Mouse (Mus musculus): ENCODE data around the gene Rpl39. TPM values are rescaled to one million over a fixed set of nuclear protein-coding genes. Genes with fewer than 3 reads are reported as not detected.

Rpl39 gene
- polyA plus RNA-seq (2016; fragmentation: Nextera tagmentation; extraction: Ambion mirVana), result 429 and 521 TPM in 2 replicates

DNA sequence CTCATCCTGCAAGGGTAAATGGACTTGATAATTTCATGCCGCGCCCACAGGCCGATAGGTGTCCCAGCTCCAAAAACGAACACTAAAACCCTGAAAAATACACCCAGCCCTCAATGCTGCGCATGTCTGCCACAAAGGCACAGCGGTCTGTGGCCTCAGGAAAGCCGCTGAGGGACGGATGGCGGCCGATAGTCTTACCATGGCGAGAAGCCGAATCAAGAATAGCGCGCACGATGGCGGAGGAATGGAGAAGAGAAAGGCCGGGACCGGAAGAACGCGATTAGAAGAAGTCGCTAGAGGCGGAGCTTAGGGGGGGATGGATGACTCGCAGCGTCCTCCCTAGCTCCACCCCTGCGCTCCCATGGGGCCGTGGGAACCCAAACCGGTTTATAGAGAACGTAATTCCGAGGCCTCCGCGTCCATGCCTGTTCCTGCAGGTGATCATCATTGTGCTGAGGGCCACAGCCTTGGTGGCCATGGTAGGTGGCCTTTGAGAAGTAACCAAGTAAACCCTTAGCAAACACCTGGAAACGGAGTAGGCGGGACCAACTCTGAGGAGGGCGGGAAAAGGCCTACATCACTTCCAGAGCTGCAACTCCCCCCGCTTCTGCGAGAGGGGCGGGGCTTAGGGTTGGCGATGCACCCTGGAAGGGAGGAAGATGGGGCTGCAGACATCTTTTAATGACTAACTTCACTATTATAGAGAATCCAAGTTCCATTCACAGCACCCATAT is at the start of gene Rpl39:
TSS of gene Rpl39 (minus strand) at position 476 of the 734 bp plus-strand sequence.
- H3K36me3 ChIP-seq, result peaks cover 23% of the 10 kb centered on the region
- 8% methylated on average over 38 of the region's 38 CpGs for WGBS
- peak within 1 kb of the TSS; percentile 91 for H3K27ac ChIP-seq
- no peaks in the 10 kb centered on the region for H3K27me3 ChIP-seq (ENCODE audit: low read depth, poor library complexity, severe bottlenecking)
- 0 out of 2 replicates have a peak, but pooled peaks cover 2% of the 10 kb centered on the region for H3K4me1 ChIP-seq
- peak within 1 kb of the TSS; percentile 62 for H3K4me3 ChIP-seq
- no peaks in the 10 kb centered on the region for H3K9me3 ChIP-seq (replicated peaks)
- DNase-seq (ENCODE audit: low spot score), result peak; percentile 74

DNA sequence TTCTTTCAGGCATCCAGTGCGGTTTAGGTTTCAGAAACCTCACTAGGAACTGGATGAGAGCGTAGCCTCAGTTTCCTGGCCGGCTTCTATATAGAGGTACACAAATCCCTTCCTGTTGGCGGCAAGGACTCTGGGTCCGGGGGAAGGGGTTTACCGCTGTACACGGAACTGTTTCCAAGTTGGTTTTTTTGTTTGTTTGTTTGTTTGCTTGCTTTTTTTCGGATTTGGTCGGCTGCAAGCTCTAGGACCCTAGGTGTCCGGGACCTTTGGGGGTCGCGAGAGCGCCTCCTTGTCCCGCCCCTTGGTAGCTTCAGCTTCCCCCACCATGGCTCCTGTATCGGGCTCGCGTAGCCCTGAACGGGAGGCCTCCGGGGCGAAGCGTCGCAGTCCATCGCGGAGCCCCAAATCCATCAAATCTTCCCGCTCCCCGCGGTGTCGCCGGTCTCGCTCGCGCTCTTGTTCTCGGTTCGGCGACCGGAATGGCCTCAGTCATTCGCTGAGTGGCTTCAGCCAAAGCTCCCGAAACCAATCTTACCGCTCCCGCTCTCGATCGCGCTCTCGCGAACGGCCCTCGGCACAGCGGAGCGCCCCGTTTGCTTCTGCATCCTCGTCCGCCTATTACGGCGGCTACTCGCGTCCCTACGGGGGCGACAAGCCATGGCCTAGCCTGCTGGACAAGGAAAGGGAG is 41.6 kb upstream of the Rpl39 start, which contains the start of gene Nkap:
TSS of gene Nkap (plus strand) at position 125 of the 688 bp plus-strand sequence.
- DNase-seq (ENCODE audit: low spot score), result peak; percentile 78
- Histone ChIP-seq H3K4me1 (0 out of 2 replicates have a peak, but pooled peaks cover 8% of the 10 kb centered on the region), H3K36me3 (peaks cover 5% of the 10 kb centered on the region; the same call in 1 of the 2 replicates), H3K4me3 (peak within 1 kb of the TSS; percentile 68), H3K27me3 (ENCODE audit: low read depth, poor library complexity, severe bottlenecking) (no peaks in the 10 kb centered on the region), H3K9me3 (replicated peaks) (no peaks in the 10 kb centered on the region), H3K27ac (peak within 1 kb of the TSS; percentile 91)
- WGBS, result 12% methylated on average over 58 of the region's 58 CpGs

GRCm38 (mm10) chrX:37125511-37125910 is 40.3 kb upstream of the Rpl39 start:
- H3K4me3 ChIP-seq, result no peak overlapping the region
- 0 out of 2 replicates have a peak, but pooled peaks cover 8% of the 10 kb centered on the region for H3K4me1 ChIP-seq
- H3K27ac ChIP-seq, result no peak overlapping the region
- H3K36me3 ChIP-seq, result 0 out of 2 replicates have a peak, but pooled peaks cover 1% of the 10 kb centered on the region
- DNase-seq (ENCODE audit: low spot score), result no peak
- no peaks in the 10 kb centered on the region for H3K27me3 ChIP-seq (ENCODE audit: low read depth, poor library complexity, severe bottlenecking)
- 88% methylated on average over 7 of the region's 7 CpGs for WGBS
- no peaks in the 10 kb centered on the region for H3K9me3 ChIP-seq (replicated peaks)

DNA sequence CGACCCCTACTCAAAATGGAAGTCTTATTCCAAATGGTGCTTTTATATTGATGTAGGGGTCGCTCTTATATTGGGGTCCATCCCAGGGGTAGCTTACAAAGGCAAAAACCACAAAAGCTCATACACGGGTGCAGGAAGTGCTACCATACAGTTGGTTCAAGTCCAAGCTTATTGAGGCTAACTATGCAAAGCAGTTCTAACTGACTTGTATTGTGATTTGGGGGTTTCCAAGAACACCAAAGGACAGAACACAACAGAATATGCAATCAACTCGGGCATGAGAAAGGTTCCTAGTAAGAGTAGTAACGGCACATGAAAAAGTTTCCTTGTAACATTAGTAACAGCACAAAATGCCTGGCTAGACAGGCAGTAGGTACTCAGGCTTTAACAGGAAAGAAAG is 35.0 kb upstream of the Rpl39 start:
- Histone ChIP-seq H3K4me3 (no peak overlapping the region), H3K27me3 (ENCODE audit: low read depth, poor library complexity, severe bottlenecking) (peaks cover 21% of the 10 kb centered on the region), H3K36me3 (no peaks in the 10 kb centered on the region), H3K9me3 (replicated peaks) (no peaks in the 10 kb centered on the region), H3K4me1 (no peaks in the 10 kb centered on the region), H3K27ac (no peak overlapping the region)
- no peak for DNase-seq (ENCODE audit: low spot score)
- WGBS, result 78% methylated on average over 5 of the region's 5 CpGs

GRCm38 (mm10) chrX:37119585-37119984 is 34.4 kb upstream of the Rpl39 start:
- 62% methylated on average over 3 of the region's 3 CpGs for WGBS
- no peak overlapping the region for H3K27ac ChIP-seq
- no peaks in the 10 kb centered on the region for H3K4me1 ChIP-seq
- H3K4me3 ChIP-seq, result no peak overlapping the region
- peaks cover 22% of the 10 kb centered on the region for H3K27me3 ChIP-seq (ENCODE audit: low read depth, poor library complexity, severe bottlenecking)
- DNase-seq (ENCODE audit: low spot score), result no peak
- no peaks in the 10 kb centered on the region for H3K36me3 ChIP-seq
- no peaks in the 10 kb centered on the region for H3K9me3 ChIP-seq (replicated peaks)

GRCm38 (mm10) chrX:37117085-37117484 is 31.9 kb upstream of the Rpl39 start:
- WGBS, result 13% methylated on average over 3 of the region's 5 CpGs

DNA sequence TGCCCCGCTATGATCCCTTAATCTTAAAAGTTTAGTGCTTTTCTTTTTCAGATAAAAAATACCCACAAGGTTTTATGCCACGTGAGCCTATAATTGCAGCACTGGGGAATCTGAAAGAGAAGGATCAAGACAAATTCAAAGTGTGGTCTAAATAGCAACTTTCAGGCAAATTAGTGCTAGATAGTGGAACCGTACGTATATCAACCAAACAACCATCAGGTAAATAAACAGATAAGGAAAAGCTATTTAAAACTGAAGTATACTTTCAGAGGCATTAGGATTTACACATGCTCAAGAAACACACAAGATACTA is 25.6 kb upstream of the Rpl39 start:
- Histone ChIP-seq H3K27me3 (ENCODE audit: low read depth, poor library complexity, severe bottlenecking) (peaks cover 8% of the 10 kb centered on the region), H3K4me3 (no peak overlapping the region), H3K27ac (no peak overlapping the region), H3K36me3 (0 out of 2 replicates have a peak, but pooled peaks cover 10% of the 10 kb centered on the region), H3K4me1 (no peaks in the 10 kb centered on the region), H3K9me3 (replicated peaks) (no peaks in the 10 kb centered on the region)
- DNase-seq (ENCODE audit: low spot score), result no peak
- WGBS, result 77% methylated on average over 4 of the region's 4 CpGs

More at GRCm38 (mm10) chrX:37117085-37117484, 31.9 kb upstream of the Rpl39 start:
- H3K4me3 ChIP-seq, result no peak overlapping the region
- DNase-seq (ENCODE audit: low spot score), result no peak
- H3K27me3 ChIP-seq (ENCODE audit: low read depth, poor library complexity, severe bottlenecking), result peaks cover 22% of the 10 kb centered on the region
- no peaks in the 10 kb centered on the region for H3K4me1 ChIP-seq
- H3K27ac ChIP-seq, result no peak overlapping the region
- H3K36me3 ChIP-seq, result no peaks in the 10 kb centered on the region
- no peaks in the 10 kb centered on the region for H3K9me3 ChIP-seq (replicated peaks)

GRCm38 (mm10) chrX:37110193-37110880 is 25.1 kb upstream of the Rpl39 start, which contains the start of gene Upf3b:
TSS of gene Upf3b (minus strand) at chrX:37110322.
- DNase-seq (ENCODE audit: low spot score), result peak; percentile 88

DNA sequence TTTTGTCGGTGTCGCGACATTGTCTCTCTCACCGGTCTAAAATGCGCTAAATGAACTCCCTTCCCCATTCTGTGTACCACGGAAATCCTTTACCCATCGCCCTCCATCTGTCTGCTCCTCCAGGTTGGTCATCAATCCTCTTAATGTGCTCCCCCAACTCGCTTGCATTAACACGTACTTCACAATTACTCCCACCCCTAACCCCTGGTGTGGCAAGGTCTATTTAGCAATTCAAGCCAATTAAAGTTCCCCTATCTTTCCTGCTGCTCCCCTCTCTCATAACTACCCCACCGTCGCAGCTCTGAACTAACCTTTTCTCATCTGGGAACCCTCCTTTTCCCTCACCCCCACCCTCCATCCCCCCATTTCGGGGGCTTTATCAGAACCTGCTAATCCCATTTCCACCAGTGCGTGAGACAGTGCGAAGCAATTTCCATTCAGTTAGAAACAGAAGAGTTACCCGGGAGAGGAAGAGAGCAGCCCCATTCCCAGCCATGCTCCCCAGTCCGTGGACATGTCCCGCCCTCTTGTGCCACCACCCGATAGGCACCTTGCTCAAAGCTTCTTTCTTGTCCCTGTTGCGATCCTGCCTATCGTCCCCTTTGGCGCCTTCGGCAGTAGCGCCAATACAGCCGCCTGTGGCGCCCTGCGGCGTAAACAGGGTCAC is 24.5 kb upstream of the Rpl39 start:
- DNase-seq (ENCODE audit: low spot score), result no peak
- H3K4me3 ChIP-seq, result peak overlapping the region; percentile 59
- H3K27ac ChIP-seq, result peak overlapping the region; percentile 83
- H3K27me3 ChIP-seq (ENCODE audit: low read depth, poor library complexity, severe bottlenecking), result no peaks in the 10 kb centered on the region
- H3K4me1 ChIP-seq, result no peaks in the 10 kb centered on the region
- peaks cover 16% of the 10 kb centered on the region; the same call in 1 of the 2 replicates for H3K36me3 ChIP-seq
- no peaks in the 10 kb centered on the region for H3K9me3 ChIP-seq (replicated peaks)
- 6% methylated on average over 27 of the region's 27 CpGs for WGBS

More at GRCm38 (mm10) chrX:37110193-37110880, 25.1 kb upstream of the Rpl39 start, which contains the start of gene Upf3b:
- peaks cover 3% of the 10 kb centered on the region for H3K27me3 ChIP-seq (ENCODE audit: low read depth, poor library complexity, severe bottlenecking)
- H3K36me3 ChIP-seq, result peaks cover 14% of the 10 kb centered on the region; the same call in 1 of the 2 replicates
- H3K27ac ChIP-seq, result peak within 1 kb of the TSS; percentile 83
- WGBS, result 10% methylated on average over 30 of the region's 30 CpGs
- peak within 1 kb of the TSS; percentile 59 for H3K4me3 ChIP-seq
- H3K9me3 ChIP-seq (replicated peaks), result no peaks in the 10 kb centered on the region
- no peaks in the 10 kb centered on the region for H3K4me1 ChIP-seq

- H3K4me1 ChIP-seq, result no peaks in the 10 kb centered on the region
- no peak overlapping the region for H3K27ac ChIP-seq
- 81% methylated on average over 2 of the region's 2 CpGs for WGBS
- H3K9me3 ChIP-seq (replicated peaks), result no peaks in the 10 kb centered on the region
- H3K4me3 ChIP-seq, result no peak overlapping the region
- H3K27me3 ChIP-seq (ENCODE audit: low read depth, poor library complexity, severe bottlenecking), result no peaks in the 10 kb centered on the region
- peaks cover 43% of the 10 kb centered on the region for H3K36me3 ChIP-seq
- no peak for DNase-seq (ENCODE audit: low spot score)
These were observed 18.6 kb upstream of the Rpl39 start for GRCm38 (mm10) chrX:37103826-37104225.

GRCm38 (mm10) chrX:37098681-37099080 is 13.5 kb upstream of the Rpl39 start:
- Histone ChIP-seq H3K27ac (no peak overlapping the region), H3K27me3 (ENCODE audit: low read depth, poor library complexity, severe bottlenecking) (no peaks in the 10 kb centered on the region), H3K4me3 (no peak overlapping the region), H3K36me3 (peaks cover 54% of the 10 kb centered on the region), H3K9me3 (replicated peaks) (no peaks in the 10 kb centered on the region), H3K4me1 (no peaks in the 10 kb centered on the region)
- WGBS, result 92% methylated on average over 3 of the region's 3 CpGs
- DNase-seq (ENCODE audit: low spot score), result no peak

DNA sequence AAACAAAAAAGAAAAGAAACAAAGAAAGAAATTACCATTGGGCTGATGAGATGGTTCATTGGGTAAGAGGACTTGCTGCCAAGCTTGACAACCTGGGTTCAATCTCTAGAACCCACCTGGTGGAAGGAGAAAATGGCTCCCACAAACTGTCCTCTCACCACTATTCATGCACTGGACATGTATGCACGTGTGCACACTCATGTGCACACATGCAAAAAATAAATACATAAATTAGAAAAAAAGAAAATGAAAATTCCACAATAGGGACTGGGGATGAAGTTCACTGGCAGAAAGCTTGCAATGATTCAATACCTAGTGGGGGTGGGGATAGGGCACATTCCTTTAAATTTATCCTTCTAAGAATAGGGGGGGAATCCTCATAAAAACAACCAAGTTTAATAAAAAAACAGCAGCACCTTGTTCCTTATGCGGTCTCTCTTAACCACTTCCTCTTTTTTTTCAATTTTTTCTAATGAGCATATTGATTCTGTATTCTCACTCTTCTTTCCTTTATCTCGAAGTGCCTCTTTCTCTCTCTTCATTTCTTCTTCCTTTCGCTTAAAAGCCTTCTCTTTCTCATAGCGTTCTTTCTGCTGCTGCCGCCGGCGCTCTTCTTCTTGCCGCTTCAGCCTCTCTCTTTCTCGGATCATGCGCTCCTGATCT is 10.0 kb upstream of the Rpl39 start:
- DNase-seq (ENCODE audit: low spot score), result no peak
- Histone ChIP-seq H3K4me1 (no peaks in the 10 kb centered on the region), H3K4me3 (no peak overlapping the region), H3K27ac (no peak overlapping the region), H3K27me3 (ENCODE audit: low read depth, poor library complexity, severe bottlenecking) (no peaks in the 10 kb centered on the region), H3K9me3 (replicated peaks) (no peaks in the 10 kb centered on the region), H3K36me3 (peaks cover 54% of the 10 kb centered on the region)
- 93% methylated on average over 11 of the region's 11 CpGs for WGBS

Data from limb, embryonic 10.5 days (tissue).